Mouse (Mus musculus) gastrocnemius, postnatal 10 days (tissue): ENCODE data around the gene Ptpn1. TPM values are rescaled to one million over a fixed set of nuclear protein-coding genes. Genes with fewer than 3 reads are reported as not detected.
A peak's percentile ranks its signal among the peaks of the same experiment; 100 is the strongest.

ENCODE experiments used
- DNase-seq: peaks from one replicate; pipeline ENCODE4 v3.0.0; 2021; ENCODE audit warnings: mixed read lengths
- total RNA-seq, 2 experiments: library from RNA; stranded (reverse); gene quantifications; 2 replicates each; pipeline ENCODE4 v1.2.3; 2021

Ptpn1 gene
- total RNA-seq, 2 experiments from 2014 or later = 16.4 to 22.7 TPM

DNA sequence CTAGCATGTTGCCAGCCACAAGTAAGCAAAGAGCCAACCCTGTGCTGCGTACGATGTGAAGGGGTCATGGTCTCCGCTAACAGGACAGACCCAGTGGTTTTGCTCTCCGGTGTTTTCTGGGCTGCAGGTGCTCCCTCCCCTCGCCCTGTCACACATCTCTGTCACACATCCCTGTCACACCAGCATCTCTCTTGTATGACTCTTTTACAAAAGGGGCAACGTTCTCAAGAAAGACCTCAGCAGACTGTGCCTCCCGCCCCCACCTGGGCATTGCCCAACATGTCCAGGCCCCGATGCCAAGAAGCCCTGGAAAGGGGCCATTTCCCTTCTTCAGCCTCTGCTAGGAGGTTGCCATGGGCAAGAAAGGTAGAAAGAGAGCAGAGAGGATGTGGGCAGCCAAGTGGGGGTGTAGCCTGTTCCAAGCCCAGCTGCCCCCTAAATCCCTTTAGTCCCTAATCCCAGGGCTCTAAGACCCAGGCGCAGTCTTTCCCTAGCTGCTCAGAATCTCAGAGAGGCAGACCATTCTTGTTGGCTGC is 10.8 kb upstream of the Ptpn1 start:
- no peak for DNase-seq

DNA sequence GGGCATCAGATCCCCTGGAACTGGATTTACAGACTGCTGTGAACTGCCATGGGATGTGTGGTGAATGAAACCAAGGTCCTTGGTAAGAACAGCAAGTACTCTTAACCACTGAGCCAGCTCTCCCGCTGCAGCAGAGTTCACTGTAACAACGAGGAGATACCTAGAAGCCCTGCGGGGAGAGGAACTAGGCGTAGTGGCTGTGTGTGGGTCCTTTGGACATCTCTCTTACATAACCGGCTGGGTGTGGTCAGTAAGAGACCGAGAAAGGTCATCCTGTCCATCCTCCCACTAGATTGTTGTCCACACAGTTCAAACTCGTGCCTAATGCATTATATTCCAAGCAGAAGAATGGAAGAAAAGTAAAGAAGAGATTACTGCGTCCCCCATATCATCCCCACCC is 10.0 kb upstream of the Ptpn1 start:
- no peak for DNase-seq

DNA sequence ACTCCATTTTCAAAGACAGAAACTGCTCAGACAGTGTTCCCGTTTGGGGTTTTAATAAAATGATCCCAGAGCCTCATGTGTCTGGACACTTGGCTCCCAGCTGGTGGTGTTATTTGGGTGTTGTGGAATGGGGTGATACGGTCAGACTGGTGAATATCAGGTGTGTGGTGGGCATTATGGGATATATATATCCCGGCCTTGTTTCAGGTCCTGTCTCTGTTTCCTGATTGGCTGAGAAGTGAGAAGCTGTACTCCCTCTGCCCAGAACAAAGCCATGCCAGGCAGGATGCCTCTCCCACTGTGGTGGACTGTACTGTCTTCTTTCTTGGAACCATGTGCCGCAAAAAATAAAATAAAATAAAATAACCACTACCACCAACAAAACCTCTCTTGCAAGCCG is 7.8 kb upstream of the Ptpn1 start:
- DNase-seq = no peak

DNA sequence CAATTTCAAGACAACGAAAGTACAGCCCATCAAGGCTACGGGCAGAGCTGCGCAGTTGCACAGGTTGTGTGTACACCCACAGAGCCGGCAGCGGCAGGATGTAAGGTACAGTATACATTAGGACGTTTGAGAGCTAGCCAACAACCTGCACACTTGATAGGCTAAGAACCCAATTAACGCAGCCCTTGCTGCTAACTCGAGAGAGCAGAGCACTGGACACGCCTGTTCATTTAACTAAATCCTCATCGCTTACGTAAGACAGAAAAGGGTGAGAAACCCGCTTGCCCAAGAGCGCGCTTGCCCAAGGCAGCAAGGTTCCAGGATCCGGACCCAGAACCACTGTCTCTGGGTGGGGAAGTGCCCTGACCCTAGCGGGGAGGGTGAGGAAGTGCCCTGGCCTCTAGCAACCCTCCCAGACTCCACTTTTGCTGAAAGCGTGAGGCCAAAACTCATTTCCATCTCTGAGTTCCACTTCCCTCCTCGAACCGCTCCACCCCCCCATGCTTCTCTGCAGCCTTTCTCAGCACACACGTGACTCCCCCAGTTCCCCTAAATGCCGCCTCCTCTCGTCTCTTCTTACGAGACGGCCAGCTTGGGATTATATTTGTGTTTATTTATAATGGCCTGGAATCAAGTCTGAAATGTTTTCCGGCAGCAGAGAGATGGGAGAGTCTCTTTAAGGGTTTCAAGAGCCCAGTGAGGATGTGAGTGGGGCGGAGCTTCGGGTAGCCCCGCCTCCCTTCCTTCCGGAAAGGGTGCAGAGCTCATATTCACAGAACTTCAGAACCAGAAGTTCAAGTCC is 6.9 kb upstream of the Ptpn1 start:
- DNase-seq = peak; percentile 83

DNA sequence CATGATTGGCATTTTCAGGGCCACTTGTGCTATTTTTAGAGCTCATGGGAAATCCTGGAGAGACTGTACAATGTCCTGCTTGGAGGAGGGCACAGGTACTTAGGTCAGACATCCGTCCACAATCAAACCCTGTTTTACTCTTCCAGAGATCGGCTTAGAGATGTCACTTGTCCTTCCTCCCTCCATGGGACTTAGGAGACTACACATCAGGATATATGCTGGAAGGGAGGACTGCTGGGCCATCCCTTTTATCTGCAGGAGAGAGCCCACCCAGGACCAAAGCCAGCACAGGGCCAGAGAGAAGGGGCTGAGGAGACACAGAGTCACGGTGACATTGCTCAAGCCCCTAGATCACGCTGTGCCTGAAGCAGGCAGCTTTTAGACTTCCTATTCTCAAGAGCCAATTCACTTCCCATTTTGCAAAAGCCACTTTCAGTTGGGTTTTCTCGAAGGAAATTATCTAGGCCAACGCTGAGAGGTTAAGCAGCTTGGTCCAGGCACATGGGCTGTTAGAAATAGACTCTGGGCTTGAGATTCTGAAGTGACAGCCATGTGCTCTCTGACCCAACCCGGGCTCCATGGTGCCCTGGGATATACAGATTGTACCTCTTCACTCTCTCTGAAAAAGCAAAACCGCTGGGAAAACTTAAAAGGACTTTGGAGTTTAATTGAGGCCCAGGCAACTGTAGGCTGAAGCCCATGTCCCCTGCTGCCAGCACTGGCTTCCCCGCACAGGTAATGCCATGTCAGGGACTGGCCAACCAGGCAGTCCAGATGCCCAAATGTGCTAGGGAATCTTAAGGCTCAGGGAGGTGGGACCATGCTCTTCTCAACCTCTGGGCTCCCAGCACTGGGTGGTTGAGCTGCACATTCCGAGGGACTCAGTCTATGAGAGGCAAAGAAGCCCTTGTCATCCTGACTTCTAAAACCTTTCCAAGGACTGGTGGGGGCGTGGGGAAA is 5.7 kb upstream of the Ptpn1 start:
- no peak for DNase-seq

DNA sequence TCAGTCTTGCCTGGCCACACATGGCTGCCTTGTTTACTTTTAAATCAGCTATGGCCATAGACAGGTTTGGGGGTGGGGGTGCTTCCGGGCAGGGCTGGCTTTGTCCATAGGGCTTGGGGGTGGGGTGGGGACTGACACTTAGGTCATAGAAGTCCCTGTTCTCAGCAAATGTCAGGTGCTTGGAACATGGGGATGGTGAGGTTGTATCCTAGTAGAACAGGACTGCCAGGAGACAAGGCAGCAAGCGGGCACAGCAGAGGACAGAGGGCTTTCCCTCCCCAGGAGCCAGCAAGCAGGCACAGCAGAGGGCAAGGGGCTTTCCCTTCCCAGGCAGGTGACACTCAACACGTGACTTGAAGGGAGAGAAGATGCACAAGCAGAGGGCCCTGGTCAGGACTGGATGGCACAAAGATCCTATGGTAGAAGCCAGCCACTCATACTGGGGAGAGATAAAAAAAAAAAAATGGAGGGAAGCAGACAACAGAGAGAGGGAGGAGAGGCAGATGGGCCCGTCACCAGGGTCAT is 3.8 kb upstream of the Ptpn1 start:
- no peak for DNase-seq

DNA sequence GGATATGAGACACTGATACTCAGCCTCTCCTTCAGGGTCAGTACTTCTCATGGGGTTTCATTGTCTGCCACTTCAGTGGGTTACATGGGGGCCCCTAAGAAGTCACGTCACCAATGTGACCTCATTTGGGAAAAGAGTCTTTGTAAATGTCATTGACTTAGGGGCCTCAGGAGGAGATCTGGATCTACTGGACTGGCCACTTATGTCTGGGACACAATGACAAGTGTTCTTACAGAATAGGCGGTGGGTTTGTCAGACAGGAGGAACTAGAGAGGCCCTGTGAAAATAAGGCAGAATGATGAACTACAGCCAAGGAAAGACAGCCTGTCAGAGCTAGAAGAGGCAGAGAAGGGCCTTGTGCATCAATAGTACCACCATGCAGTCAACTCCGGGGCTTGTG is 2.9 kb upstream of the Ptpn1 start:
- no peak for DNase-seq

DNA sequence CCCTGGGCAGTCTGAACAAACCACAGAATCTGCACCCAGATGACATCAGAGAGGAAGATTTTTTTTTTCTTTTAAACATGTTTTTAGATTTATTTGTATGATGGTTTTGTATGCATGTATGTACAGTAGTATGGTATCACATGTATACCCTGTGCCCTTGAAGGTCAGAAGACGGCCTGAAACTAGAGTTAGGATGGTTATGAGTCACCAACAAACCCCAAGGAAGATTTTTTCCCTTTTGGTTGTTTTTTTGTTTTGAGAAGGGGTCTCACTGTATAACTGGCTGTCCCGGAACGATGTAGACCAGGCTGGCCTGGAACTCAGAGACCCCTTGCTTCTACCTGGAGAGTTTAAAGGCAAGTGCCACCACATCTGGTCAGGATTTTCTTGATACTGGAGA is 882 bp upstream of the Ptpn1 start:
- no peak for DNase-seq

DNA sequence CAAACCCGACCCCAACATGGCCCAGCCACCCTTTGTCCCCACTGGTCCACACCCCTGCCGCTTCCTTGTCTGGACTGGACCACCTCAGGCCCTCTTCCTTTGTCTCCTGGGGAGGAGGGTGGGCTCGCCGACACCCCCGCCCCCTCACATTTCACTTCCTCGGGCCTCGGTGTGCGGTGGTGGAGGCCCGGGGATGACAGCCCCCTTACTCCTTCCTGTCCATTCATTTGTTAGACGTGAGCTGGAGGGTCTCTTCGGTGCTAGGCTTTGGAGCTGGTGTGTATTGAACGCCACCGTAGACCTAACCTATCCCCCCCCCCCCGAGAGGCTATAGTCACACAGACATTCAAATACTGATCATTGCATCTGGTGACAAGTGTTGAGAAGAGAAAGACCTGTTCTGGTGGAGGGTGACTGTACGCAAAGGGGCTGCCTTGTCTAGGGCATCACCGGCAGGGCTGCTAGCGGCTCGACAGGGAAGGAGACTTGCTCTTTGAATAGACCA is 922 bp downstream of the Ptpn1 start:
- no peak for DNase-seq

DNA sequence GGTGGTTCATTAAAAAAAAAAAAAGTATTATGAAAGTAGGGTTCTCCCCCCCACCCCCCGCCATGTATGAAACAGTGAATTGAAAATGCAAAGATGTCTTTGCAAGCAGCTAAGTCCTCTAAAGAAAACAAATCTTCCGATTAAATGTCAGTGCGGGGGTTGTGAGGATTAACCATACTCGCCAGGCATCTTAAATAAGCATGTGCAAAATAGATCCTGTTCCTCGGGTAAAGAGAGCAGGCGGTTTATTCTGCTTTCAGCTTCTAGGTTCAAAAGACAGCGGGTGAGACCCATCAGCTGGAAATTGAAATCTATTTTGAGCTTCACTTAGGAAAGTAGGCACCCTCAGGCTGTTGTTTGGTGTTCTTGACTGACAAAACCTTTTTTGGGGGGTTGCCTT is 1.5 kb downstream of the Ptpn1 start:
- DNase-seq = no peak

DNA sequence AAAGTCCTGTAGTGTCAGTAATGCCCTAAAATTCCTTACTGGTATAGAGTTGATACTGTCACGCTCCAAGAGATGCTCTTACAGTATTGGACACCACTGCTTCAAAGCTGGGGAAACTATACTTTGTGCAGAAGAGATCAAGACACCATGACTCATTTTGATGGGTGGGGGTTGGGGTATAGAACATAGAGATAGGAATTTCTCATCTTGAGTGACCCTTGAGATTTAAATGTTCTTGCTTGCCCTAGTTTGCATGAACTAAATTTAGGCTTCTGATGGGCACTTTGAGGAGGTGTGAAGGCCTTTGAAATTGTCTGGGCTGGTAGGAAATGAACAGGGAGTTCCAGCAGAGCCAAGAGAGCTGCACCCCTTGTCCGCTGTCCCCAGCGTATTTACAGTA is 4.1 kb downstream of the Ptpn1 start:
- no peak for DNase-seq

DNA sequence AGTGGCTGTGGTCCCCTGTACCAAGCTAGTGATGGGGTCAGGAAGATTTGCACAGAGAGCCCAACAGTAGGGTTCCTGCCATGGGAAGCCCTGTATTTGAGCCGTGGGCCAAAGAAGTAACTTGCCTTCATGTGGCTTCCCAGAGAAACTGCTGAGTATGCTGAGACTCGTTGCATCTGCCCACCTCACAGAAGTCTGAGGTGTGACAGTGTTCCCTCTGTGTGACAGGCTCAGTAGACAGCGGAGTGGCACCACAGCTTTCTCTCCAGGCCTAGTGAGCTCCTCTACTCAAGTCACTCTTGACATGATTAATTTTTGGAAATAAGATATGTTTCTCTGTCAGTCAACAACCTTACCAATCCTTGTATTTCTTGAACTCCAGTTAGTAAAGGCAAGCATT is 6.9 kb downstream of the Ptpn1 start:
- no peak for DNase-seq

DNA sequence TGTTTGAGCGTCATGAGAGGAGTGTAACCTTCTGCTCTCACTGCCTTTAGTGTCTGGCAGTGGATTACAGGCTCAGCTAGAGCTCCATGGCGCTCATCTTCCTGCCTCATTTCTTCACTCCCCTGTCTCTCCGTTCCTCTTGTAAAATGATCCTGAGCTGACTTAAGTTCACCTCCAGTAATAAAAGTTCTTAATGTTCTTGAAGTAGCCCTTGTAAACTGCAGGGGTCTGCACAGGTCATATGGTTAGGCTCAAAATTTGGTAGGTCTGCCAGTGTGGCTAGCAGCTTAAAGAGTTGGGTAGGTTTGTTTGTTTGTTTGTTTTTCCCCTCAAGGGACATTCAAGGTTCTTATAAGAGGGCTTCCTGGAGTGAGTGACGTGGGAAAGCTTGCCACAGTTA is 7.3 kb downstream of the Ptpn1 start:
- DNase-seq = no peak

DNA sequence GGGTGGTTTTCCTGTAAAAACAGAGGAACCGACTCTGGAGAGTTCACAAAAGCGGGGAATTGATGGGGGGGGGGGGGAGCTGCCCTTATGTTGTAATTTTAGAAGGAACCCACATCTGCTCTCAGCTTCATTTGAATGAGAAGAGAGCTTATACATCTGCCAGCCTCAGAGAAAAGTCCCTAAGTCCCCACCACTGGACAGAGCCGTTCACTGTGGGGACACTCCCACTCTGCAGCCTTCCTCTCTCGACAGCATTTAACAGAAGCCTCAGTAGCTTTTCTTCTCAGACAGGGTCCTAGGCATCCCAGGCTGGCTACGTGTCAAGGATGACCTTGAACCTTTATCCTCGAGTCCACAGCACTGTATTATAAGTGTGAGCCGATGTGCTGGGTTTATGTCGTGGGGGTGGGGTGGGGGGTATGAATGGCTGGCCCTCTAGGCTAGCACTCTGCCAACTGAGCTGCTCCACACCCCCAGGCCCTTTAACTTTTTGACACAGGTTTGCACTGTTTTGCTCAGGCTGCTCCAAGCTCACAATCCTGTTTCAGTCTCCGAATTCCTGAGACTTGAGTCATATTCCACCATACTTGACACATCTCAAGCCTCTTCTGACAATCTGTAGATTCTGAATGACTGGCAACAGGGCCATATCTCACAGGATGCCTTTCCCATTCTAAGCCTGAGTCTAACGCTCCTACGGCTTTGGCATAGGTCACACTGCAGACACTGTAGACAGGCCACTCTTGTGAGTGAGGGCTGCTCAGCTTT is 8.0 kb downstream of the Ptpn1 start:
- no peak for DNase-seq

DNA sequence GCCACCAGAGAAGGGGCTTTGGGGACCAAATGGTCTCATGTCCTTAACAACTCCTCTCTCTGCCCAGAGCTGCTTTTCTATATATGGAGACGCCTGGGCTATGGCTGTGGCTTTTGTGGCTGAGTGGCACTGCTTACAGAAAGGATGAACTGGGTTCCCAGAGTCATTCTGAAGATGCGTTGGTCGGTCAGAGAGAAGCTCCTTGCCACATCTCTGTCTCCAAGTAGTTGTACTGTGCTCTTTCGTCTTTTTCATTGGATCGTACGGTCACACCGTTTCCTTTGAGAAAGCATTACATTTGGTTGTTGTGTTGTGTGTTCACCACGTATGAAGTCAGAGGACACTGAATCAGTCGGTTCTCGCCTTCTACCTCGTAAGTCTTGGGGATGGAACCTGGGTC is 8.8 kb downstream of the Ptpn1 start:
- DNase-seq = no peak

DNA sequence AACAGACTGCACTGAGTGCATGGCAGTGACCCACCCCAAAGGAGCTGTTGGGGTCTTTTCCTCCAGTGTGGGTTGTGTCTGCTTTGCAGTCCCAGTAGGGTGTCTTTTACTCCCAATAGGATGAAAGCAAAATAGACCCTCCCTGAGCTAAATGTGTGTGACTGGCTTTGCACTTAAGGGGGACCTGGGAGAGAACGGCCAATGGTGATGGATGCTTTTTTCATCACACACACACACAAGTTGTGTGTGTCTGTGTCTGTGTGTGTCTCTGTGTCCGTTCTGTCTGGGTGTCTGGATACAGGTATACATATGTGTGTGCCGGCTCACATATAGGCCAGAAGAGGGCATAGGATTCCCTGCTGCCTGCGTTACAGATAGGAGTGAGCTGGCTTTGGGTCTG is 9.5 kb downstream of the Ptpn1 start:
- no peak for DNase-seq

DNA sequence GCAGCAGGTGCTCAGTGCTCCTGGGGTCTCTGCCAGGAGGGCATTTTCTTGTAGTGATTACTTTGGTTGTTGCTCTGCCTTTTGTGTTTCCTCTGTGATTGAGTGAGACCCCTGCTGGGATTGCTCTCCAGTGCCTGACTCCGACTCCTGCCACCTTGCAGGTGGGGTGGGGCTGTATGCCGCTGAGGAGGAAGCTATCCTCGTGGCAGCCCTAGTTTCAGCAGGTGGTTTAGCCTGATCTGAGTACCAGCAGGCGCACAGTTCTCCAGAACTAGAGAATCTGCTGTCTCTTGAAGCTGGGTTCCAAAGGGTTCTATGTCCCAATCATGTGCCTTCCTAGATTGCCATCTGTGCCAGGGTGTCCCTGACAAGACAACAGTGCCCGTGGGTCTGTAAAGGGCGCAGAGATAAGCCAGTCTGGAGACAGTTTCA is 9.9 kb downstream of the Ptpn1 start:
- DNase-seq = no peak

DNA sequence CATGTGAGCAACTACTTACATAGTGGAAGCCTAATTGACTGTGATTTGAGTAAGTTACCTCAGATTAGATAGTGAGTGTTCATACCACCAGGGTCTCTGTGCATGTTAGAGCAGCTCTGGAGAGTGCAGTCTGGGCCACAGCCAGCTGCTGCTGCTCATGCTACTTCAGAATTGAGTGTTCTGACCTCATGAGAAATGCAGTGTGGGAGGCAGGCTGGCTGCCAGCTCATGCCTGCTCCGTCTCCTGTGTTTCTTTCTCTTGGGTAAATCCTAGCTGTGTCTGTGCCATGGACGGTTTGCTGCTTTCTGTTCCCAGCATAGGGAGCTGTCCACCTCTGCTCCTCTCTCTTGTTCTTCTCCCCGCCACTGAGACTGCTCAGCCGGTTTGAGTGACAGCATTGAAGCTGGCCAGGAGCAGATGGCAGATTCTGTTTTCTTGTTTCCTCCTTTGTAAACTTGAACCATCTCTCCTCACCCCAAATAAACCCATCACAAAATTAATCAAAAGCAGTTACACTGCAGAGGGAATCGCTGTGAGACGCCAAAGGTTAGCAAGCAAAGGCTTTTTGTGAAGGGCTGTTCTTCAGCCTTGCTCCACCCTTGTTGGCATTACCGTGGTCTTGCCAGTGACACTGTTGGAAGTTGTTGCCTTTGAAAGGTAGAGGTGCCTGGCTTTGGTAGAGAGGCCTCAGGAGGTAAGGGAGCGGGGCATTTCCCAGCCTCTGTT is 10.5 kb downstream of the Ptpn1 start:
- peak; percentile 58 for DNase-seq

DNA sequence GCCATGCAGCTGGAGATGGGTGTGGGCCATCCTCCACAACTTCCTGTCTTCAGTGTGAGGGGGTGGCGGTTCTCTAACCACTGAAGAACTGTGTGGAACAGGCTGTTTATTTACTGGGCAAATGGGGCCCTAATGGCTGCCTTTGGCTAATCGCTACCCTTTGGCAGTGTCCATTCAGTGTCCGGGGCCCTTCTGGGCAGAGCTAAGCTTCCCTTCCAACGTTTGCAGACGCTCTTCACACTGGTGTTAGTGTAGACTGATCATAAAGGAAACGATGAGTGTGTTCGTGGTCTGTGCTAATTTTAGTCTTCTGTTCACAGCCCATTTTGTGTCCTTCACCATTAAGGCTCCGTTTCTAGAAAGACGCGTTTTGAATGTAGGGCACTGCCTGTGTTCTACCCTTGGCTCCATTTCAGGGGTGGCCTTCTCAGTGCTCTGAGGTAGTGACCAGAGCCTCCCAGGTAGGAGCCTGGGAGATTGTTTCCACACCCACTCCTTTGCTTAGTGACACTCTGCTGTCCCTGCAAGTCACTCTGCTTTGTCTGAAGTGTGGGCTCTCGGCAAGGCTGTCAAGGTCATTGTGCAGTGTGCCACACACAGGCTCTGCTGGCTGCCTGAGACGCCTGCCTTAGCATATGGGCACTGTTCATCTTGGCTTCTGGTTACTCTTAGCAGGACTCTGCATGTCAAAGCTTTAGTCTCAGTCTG is 11.2 kb downstream of the Ptpn1 start:
- DNase-seq = no peak

DNA sequence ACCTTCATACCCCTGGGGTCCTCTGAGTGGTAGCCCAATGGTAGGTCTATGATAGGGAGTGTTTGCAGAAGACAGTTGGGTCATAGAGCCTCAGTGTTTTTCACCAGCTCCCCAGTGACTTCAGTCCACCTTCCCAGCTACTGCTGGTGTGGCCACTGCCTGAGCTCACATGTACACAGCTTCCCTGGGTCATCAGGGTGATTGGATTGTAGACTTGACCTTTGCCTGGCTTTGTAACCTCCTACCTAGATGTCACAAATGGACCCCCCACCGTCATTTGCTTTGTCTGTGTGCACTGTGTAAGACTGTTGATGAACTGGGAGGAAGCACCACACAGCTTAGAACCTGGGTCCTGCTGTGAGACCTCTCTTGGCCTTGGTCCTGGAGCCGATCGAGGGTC is 12.3 kb downstream of the Ptpn1 start:
- DNase-seq = no peak

DNA sequence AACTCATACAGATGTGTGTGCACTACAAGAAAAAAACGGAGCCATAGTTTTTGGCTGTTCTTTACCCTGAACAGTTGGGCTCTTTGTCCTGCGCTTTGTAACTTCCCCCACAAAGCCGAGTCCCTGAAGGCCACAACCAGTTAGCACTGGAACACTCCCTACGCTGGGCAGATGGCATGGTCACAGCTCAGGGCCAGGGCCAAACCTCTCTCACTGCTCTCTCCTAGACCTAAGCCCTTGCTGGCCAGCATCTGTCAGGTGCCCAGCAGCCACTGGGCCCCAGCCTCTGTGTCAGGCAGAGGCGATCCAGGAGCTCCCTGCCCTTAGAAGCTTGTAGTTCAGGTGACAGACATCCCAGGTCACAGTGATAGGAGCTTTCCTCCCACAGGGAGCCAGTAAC is 13.6 kb downstream of the Ptpn1 start:
- no peak for DNase-seq
